Mouse (Mus musculus) CH12.LX (cell line): ENCODE results near the gene Gm10197.

Experiments
- BHLHE40 ChIP-seq: IDR thresholded peaks from 2 replicates; pipeline ENCODE4 v1.6.1; 2011; ENCODE audit warnings: mild to moderate bottlenecking, low read depth, low read length, improper control_type of control experiment
- CHD2 ChIP-seq: IDR thresholded peaks from 2 replicates; pipeline ENCODE4 v1.6.1; 2011; ENCODE audit warnings: low read length, improper control_type of control experiment
- CTCF ChIP-seq, 2 experiments: IDR thresholded peaks in 1 of 2; conservative IDR thresholded peaks in 1 of 2; 2 replicates each; pipeline ENCODE4 v1.5.1; 2011 to 2012; ENCODE audit warnings: low read depth in 2 of 2, low read length in 2 of 2, improper control_type of control experiment in 1 of 2, inconsistent platforms in 1 of 2, mild to moderate bottlenecking in 1 of 2, moderate library complexity in 1 of 2
- ELF1 ChIP-seq: IDR thresholded peaks from 2 replicates; pipeline ENCODE4 v1.6.1; 2014; ENCODE audit warnings: low read depth, mild to moderate bottlenecking, inconsistent platforms, low read length, improper control_type of control experiment
- EP300 ChIP-seq: IDR thresholded peaks from 2 replicates; pipeline ENCODE4 v1.6.1; 2011; ENCODE audit warnings: low read length, improper control_type of control experiment
- HCFC1 ChIP-seq: IDR thresholded peaks from 2 replicates; pipeline ENCODE4 v1.6.1; 2012; ENCODE audit warnings: low read depth, mild to moderate bottlenecking, inconsistent platforms, low read length, improper control_type of control experiment
- MAFK ChIP-seq: IDR thresholded peaks from 2 replicates; pipeline ENCODE4 v1.6.1; 2011; ENCODE audit warnings: low read length, improper control_type of control experiment; ENCODE audit not compliant: insufficient replicate concordance
- MXI1 ChIP-seq: IDR thresholded peaks from 2 replicates; pipeline ENCODE4 v1.6.1; 2011; ENCODE audit warnings: mild to moderate bottlenecking, low read depth, low read length, improper control_type of control experiment
- MYC ChIP-seq: IDR thresholded peaks from 2 replicates; pipeline ENCODE4 v1.6.1; 2011; ENCODE audit warnings: low read depth, mild to moderate bottlenecking, improper control_type of control experiment, low read length
- NELFE ChIP-seq: IDR thresholded peaks from 2 replicates; pipeline ENCODE4 v1.6.1; 2011; ENCODE audit warnings: low read depth, low read length, improper control_type of control experiment
- POLR2A ChIP-seq: IDR thresholded peaks from 2 replicates; pipeline ENCODE4 v1.6.1; 2011; ENCODE audit warnings: low read depth, mild to moderate bottlenecking, improper control_type of control experiment, low read length
- UBTF ChIP-seq: IDR thresholded peaks from 2 replicates; pipeline ENCODE4 v1.6.1; 2012; ENCODE audit warnings: low read depth, mild to moderate bottlenecking, inconsistent platforms, low read length, improper control_type of control experiment, moderate library complexity
- ZNF384 ChIP-seq: IDR thresholded peaks from 2 replicates; pipeline ENCODE4 v1.6.1; 2012; ENCODE audit warnings: low read depth, low read length, improper control_type of control experiment, inconsistent platforms

GRCm38 (mm10) chr19:53366057-53366775 is 5.3 kb downstream of the Gm10197 start:
- TF ChIP-seq CTCF (conservative IDR thresholded peaks at IDR 0.05 in 1 of 2, IDR thresholded peaks at IDR 0.05 in 1 of 2; ENCODE audit: low read depth in 2 of 2, low read length in 2 of 2) (no peak), MYC (no peak), POLR2A (no peak), NELFE (no peak), ELF1 (no peak), UBTF (no peak), CHD2 (no peak), MAFK (no peak), HCFC1 (no peak), MXI1 (no peak), BHLHE40 (no peak), EP300 (no peak), ZNF384 (no peak)
